Mouse (Mus musculus): ENCODE measurements around the gene Elavl1. TPM values are rescaled to one million over a fixed set of nuclear protein-coding genes. Genes with fewer than 3 reads are reported as not detected.

The Elavl1 gene
- polyA plus RNA-seq, 1 experiment from 2014 or later: 310 TPM

DNA sequence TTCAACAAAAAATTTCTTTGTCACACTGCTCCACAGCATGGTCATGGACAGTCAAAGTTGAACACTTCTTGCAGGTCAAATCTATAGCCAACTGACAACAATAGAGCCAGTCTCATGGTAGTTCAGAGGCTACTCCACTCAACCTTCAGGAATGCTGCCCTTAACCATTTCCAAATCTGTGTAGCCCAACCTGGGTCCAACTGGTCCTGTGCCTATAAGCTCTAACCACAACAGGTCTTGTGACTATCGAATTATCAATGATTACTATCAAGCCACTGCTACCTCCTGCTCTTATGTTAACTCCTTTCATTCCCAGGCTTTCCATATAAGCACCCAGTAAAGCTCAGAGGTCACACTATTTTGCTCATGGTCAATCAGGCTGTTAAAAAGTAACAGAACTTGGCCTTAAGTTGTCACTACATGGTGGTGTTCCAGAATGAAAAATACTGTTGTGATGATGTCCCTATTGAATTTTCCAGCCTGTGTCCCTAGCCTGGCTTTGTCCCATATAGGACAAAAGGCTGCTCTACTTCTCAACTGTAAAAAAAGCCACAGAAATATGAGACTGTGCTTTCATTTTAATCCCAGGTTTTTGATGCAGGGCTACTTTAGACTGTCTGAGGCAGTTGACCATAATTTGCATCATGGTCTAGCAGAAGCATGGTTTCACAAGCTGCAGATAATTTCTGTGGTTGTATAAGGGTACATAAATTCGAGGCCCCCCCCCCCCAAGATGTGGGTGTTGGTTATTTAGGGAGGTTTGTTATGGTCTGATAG, 6.2 kb downstream of the Elavl1 start:
- Histone ChIP-seq H3K9me3 (no peaks in the 10 kb centered on the region), H3K9ac (no peak overlapping the region), H3K36me3 (replicated peaks) (peaks cover 39% of the 10 kb centered on the region), H3K27ac (no peak overlapping the region), H3K4me3 (replicated peaks) (no peak overlapping the region), H3K4me2 (no peak overlapping the region), H3K27me3 (no peaks in the 10 kb centered on the region), H3K4me1 (peaks cover 34% of the 10 kb centered on the region)
- ATAC-seq (ENCODE audit: low FRiP score): no peak
- 86% methylated on average over 2 of the region's 2 CpGs for WGBS

DNA sequence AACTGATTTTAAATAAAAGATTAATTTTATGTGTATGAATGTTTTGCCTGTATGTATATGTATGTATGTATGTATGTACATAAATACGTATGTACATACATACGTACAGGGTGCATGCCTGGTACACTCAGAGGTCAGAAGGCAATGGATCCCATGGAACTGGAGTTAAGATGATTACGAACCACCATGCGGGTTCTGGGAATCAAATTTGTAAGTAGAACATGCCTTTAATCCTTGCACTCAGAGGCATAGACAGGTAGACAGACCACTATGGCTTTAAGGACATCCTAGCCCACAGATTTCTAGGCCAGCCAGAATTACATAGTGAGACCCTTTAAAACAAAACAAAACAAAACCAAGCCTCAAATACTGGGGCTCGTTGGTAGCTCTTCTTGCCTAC, 7.1 kb downstream of the Elavl1 start:
- H3K9ac ChIP-seq: no peak overlapping the region
- no peak for ATAC-seq (ENCODE audit: low FRiP score)
- no peaks in the 10 kb centered on the region for H3K9me3 ChIP-seq
- H3K27ac ChIP-seq: no peak overlapping the region
- WGBS: 93% methylated on average over 5 of the region's 5 CpGs
- no peaks in the 10 kb centered on the region for H3K27me3 ChIP-seq
- H3K4me1 ChIP-seq: peaks cover 25% of the 10 kb centered on the region
- H3K4me2 ChIP-seq: no peak overlapping the region
- peaks cover 39% of the 10 kb centered on the region for H3K36me3 ChIP-seq (replicated peaks)
- no peak overlapping the region for H3K4me3 ChIP-seq (replicated peaks)

GRCm38 (mm10) chr8:4314852-4315251, 10.4 kb downstream of the Elavl1 start:
- Histone ChIP-seq H3K36me3 (replicated peaks) (peaks cover 35% of the 10 kb centered on the region), H3K27ac (no peak overlapping the region), H3K4me1 (no peaks in the 10 kb centered on the region; the same call in 1 of the 2 replicates), H3K4me2 (no peak overlapping the region), H3K9ac (no peak overlapping the region), H3K27me3 (no peaks in the 10 kb centered on the region), H3K9me3 (no peaks in the 10 kb centered on the region), H3K4me3 (replicated peaks) (no peak overlapping the region)
- ATAC-seq (ENCODE audit: low FRiP score): no peak
- 92% methylated on average over 3 of the region's 3 CpGs for WGBS

DNA sequence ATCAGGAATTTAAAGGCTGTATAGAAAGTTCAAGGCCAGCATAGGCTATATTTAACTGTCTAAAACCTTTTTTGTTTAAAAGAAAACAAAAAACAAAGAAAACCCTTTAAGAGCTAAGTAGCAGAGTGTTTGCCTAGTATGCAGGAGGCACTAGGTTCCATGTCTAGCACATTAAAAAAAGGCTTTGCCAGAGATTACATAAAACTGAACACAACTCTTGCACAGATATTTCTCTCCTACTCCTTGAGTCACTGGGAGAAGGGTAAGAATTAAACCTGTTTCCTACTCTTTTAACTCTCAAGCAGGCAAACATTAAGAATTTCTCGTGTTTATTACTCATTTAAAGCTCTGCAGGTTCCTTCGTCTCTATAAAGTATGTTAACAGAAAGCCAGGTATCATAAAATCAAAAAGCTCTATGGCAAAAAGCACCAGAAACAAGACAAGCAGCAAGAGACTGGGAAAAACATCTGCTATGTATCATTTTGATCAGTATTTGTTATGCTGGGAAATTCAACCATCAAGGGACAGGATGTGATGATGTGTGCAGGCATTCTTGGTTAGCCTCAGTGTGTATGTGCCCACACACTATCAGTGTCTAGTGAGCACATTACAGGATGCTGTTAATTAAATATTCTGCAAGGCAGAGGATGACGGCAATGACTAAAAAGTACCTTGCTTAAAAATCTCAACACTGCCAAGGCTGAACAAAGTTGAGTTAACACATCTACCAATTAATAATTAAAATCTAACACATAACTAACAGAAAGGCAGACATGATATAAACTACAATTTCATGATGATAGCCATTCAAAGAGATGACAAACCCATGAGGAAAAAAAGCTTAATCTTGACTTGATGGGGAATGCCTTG, 11.7 kb downstream of the Elavl1 start:
- Histone ChIP-seq H3K27me3 (no peaks in the 10 kb centered on the region), H3K27ac (no peak overlapping the region), H3K36me3 (replicated peaks) (peaks cover 38% of the 10 kb centered on the region), H3K4me2 (no peak overlapping the region), H3K9ac (no peak overlapping the region), H3K4me1 (no peaks in the 10 kb centered on the region), H3K9me3 (no peaks in the 10 kb centered on the region), H3K4me3 (replicated peaks) (no peak overlapping the region)
- 89% methylated on average over 3 of the region's 3 CpGs for WGBS
- ATAC-seq (ENCODE audit: low FRiP score): no peak

DNA sequence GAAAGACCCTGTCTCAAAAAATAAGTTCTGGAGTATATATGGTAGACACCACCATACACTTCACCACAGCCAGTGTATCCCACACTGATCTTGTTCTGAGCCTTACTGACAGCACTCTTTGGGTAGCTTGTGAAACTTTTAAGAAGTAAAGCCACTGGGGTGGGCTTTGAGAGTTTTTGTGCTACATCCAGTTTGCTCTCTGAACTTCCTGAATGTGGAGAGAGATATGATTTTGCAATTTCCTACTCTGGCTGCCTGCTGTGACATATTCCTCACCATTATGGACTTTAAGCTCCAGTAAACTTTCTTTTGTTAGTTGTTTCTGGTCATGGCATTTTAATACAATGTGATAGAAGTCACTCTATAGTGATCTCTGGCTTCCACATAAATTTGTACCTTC, 13.1 kb downstream of the Elavl1 start:
- peaks cover 52% of the 10 kb centered on the region for H3K36me3 ChIP-seq (replicated peaks)
- no peaks in the 10 kb centered on the region for H3K9me3 ChIP-seq
- no peaks in the 10 kb centered on the region for H3K4me1 ChIP-seq
- H3K27ac ChIP-seq: no peak overlapping the region
- no peak overlapping the region for H3K9ac ChIP-seq
- no peaks in the 10 kb centered on the region for H3K27me3 ChIP-seq
- H3K4me2 ChIP-seq: no peak overlapping the region
- H3K4me3 ChIP-seq (replicated peaks): no peak overlapping the region
- ATAC-seq (ENCODE audit: low FRiP score): no peak

- Histone ChIP-seq H3K9ac (no peak overlapping the region), H3K4me3 (replicated peaks) (no peak overlapping the region), H3K9me3 (no peaks in the 10 kb centered on the region), H3K4me2 (no peak overlapping the region), H3K36me3 (replicated peaks) (peaks cover 97% of the 10 kb centered on the region), H3K4me1 (no peaks in the 10 kb centered on the region), H3K27me3 (no peaks in the 10 kb centered on the region), H3K27ac (no peak overlapping the region)
- no peak for ATAC-seq (ENCODE audit: low FRiP score)
- WGBS: 94% methylated on average over 2 of the region's 2 CpGs
Observed at GRCm38 (mm10) chr8:4305838-4306237, 19.4 kb downstream of the Elavl1 start.

DNA sequence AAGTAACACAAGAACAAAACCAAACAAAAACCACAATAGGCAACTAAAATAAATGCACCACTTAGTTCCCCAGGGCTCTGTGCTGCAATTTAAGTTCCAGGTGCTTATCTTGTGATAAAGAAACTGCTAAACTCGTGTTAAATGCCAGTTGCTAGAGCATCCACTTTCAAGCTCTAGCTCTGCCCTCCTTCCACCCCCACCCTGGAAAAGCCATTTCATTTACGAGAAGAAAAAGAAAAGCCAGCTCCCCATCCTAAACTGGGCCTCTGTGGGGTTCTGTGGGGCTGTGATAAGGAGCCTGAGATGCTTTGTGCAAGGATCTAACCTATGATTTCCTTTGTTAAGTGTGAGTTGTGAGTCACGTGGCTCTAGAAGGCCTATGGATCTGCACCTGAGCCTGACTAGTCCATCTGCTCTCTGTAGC, 21.1 kb downstream of the Elavl1 start:
- WGBS: 82% methylated on average over 3 of the region's 3 CpGs
- H3K4me3 ChIP-seq (replicated peaks): no peak overlapping the region
- H3K36me3 ChIP-seq (replicated peaks): peaks cover 96% of the 10 kb centered on the region
- no peaks in the 10 kb centered on the region for H3K9me3 ChIP-seq
- H3K9ac ChIP-seq: no peak overlapping the region
- no peaks in the 10 kb centered on the region for H3K27me3 ChIP-seq
- H3K4me2 ChIP-seq: no peak overlapping the region
- ATAC-seq (ENCODE audit: low FRiP score): no peak
- H3K4me1 ChIP-seq: no peaks in the 10 kb centered on the region
- no peak overlapping the region for H3K27ac ChIP-seq

GRCm38 (mm10) chr8:4297822-4298221, 27.4 kb downstream of the Elavl1 start:
- H3K36me3 ChIP-seq (replicated peaks): peaks cover 93% of the 10 kb centered on the region
- no peak overlapping the region for H3K9ac ChIP-seq
- no peaks in the 10 kb centered on the region for H3K9me3 ChIP-seq
- H3K4me2 ChIP-seq: no peak overlapping the region
- no peak overlapping the region for H3K4me3 ChIP-seq (replicated peaks)
- no peak overlapping the region for H3K27ac ChIP-seq
- ATAC-seq (ENCODE audit: low FRiP score): no peak
- H3K27me3 ChIP-seq: no peaks in the 10 kb centered on the region
- no peaks in the 10 kb centered on the region for H3K4me1 ChIP-seq
- 98% methylated on average over 4 of the region's 4 CpGs for WGBS

- H3K27ac ChIP-seq: no peak overlapping the region
- ATAC-seq (ENCODE audit: low FRiP score): no peak
- no peaks in the 10 kb centered on the region for H3K9me3 ChIP-seq
- no peak overlapping the region for H3K4me2 ChIP-seq
- H3K27me3 ChIP-seq: no peaks in the 10 kb centered on the region
- H3K4me3 ChIP-seq (replicated peaks): no peak overlapping the region
- 90% methylated on average over 5 of the region's 5 CpGs for WGBS
- H3K9ac ChIP-seq: no peak overlapping the region
- no peaks in the 10 kb centered on the region for H3K4me1 ChIP-seq
- H3K36me3 ChIP-seq (replicated peaks): peaks cover 85% of the 10 kb centered on the region
Observed at GRCm38 (mm10) chr8:4292738-4293137, 32.5 kb downstream of the Elavl1 start.

- peak overlapping the region; percentile 75 for H3K4me3 ChIP-seq (replicated peaks)
- H3K4me2 ChIP-seq: peak overlapping the region; percentile 75
- no peaks in the 10 kb centered on the region for H3K9me3 ChIP-seq
- WGBS: 28% methylated on average over 9 of the region's 9 CpGs
- peaks cover 6% of the 10 kb centered on the region for H3K4me1 ChIP-seq
- peak overlapping the region; percentile 43; the same call in 1 of the 2 replicates for H3K27ac ChIP-seq
- peak overlapping the region; percentile 81 for H3K9ac ChIP-seq
- H3K36me3 ChIP-seq (replicated peaks): peaks cover 27% of the 10 kb centered on the region
- H3K27me3 ChIP-seq: no peaks in the 10 kb centered on the region
- ATAC-seq (ENCODE audit: low FRiP score): no peak
Observed at GRCm38 (mm10) chr8:4276111-4276465, 49.1 kb downstream of the Elavl1 start.

- under 1% methylated on average over 39 of the region's 39 CpGs for WGBS
- peak; percentile 98 for ATAC-seq (ENCODE audit: low FRiP score)
- H3K9ac ChIP-seq: peak within 1 kb of the TSS; percentile 81
- H3K27ac ChIP-seq: peak within 1 kb of the TSS; percentile 50
- no peaks in the 10 kb centered on the region for H3K27me3 ChIP-seq
- H3K4me2 ChIP-seq: peak within 1 kb of the TSS; percentile 75
- H3K4me1 ChIP-seq: peaks cover 6% of the 10 kb centered on the region
- H3K36me3 ChIP-seq (replicated peaks): peaks cover 32% of the 10 kb centered on the region
- H3K9me3 ChIP-seq: no peaks in the 10 kb centered on the region
- peak within 1 kb of the TSS; percentile 75 for H3K4me3 ChIP-seq (replicated peaks)
Observed at GRCm38 (mm10) chr8:4275275-4276110, 49.7 kb downstream of the Elavl1 start, which contains the start of gene Timm44. Gene Timm44, minus strand, starts transcription at chr8:4275913.

DNA sequence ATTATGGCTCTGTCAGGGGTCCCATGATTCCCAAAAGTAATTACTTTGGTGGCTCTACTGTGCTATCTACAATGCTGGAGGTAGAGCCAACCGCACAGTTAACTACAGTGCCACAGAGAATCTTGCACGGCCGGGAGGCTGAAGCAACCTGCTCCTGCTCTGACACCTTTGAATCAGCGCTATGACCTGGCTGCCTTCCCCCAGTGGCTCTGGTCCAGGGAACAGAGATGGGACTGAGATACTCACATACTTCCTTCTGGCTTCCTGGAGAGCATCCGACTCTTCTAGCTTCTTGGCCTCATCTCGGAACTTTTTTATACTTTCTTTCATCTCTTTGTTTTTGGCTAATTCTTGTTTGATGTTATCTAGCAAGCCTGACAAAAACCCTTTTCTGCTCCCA, 55.6 kb downstream of the Elavl1 start:
- Histone ChIP-seq H3K27me3 (no peaks in the 10 kb centered on the region), H3K4me1 (peaks cover under 1% of the 10 kb centered on the region), H3K27ac (no peak overlapping the region), H3K9ac (no peak overlapping the region), H3K4me2 (no peak overlapping the region), H3K4me3 (replicated peaks) (no peak overlapping the region), H3K36me3 (replicated peaks) (peaks cover 90% of the 10 kb centered on the region), H3K9me3 (no peaks in the 10 kb centered on the region)
- 88% methylated on average over 6 of the region's 6 CpGs for WGBS
- ATAC-seq (ENCODE audit: low FRiP score): no peak

All from forebrain, embryonic 12.5 days (tissue).